Mouse (Mus musculus) WW6 (cell line): Measurements from ENCODE around the gene Gm4064.
"Not testable (repeated sequence)": the region's sequence is repeated elsewhere in the genome, so short reads cannot be mapped to it uniquely, and the experiment has no call there.

Experiments used
- DNase-seq: peaks from one replicate; pipeline ENCODE4 v3.0.0-alpha.2; 2013; ENCODE audit warnings: low read depth, low spot score

Gene Gm4064

GRCm38 (mm10) chrY:2796105-2796504, at the start of gene Gm4064:
Gene Gm4064 (minus strand): TSS chrY:2796205.
- DNase-seq, result not testable (repeated sequence)

- not testable (repeated sequence) for DNase-seq
Observed at GRCm38 (mm10) chrY:2830380-2830779, 34.4 kb upstream of the Gm4064 start, which contains the start of the genes Rbmy and Gm10256. Gene Rbmy (plus strand): TSS chrY:2830680. Gene Gm10256 (plus strand): TSS chrY:2830699.
